Mouse (Mus musculus): ENCODE measurements around the gene Hyls1.

- TF ChIP-seq CTCF (IDR thresholded peaks at IDR 0.05; ENCODE audit: borderline replicate concordance, control insufficient read depth, extremely low read depth, insufficient read depth, low read length, poor library complexity): peak; percentile 56; the same call in 1 of the 2 replicates
- no peak for TF ChIP-seq POLR2A (IDR thresholded peaks at IDR 0.05; ENCODE audit: control insufficient read depth, extremely low read depth, insufficient read depth, low read length, poor library complexity)
These were observed 46.2 kb downstream of the Hyls1 start for GRCm38 (mm10) chr9:35523941-35524411.
